ENCODE assay signal across 11 mouse cellular contexts in genomic region chr11:20500516-20500915, GRCm38 (mm10). TPM values are rescaled to one million over a fixed set of nuclear protein-coding genes. Genes with fewer than 3 reads are reported as not detected.
DNase-seq lines count a peak whose midpoint lies in the region; ATAC-seq and TF ChIP-seq lines count a peak whose summit lies in the region.
"Had no signal": no experiment of that assay in that cellular context is flagged by ENCODE, and none has a peak within 500 bp of the region (broad histone marks: within the 10 kb centered on the region; RNA-seq: fewer than 3 reads in every experiment).

No protein-coding gene starts in this region.

- H3K9me3 ChIP-seq in kidney, postnatal 0 days (replicated peaks; ENCODE audit: low read length), result no peaks in the 10 kb centered on the region
- H3K9me3 ChIP-seq in kidney, embryonic 14.5 days (ENCODE audit: control insufficient read depth, low read length), result no peaks in the 10 kb centered on the region
- H3K9me3 ChIP-seq: forebrain, embryonic 15.5 days had no signal

- H3K27ac ChIP-seq in kidney, postnatal 0 days, result no peak overlapping the region
- no peak overlapping the region for H3K27ac ChIP-seq in kidney, embryonic 14.5 days (ENCODE audit: low read depth, low read length)
- H3K27ac ChIP-seq: forebrain, embryonic 15.5 days had no signal

- H3K36me3 ChIP-seq in kidney, postnatal 0 days (ENCODE audit: insufficient read depth, low read length), result no peaks in the 10 kb centered on the region
- no peaks in the 10 kb centered on the region for H3K36me3 ChIP-seq in kidney, embryonic 14.5 days (ENCODE audit: control insufficient read depth, insufficient read depth, low read length)
- H3K36me3 ChIP-seq: forebrain, embryonic 15.5 days had no signal

- 46% methylated on average over 3 of the region's 3 CpGs for WGBS in kidney, postnatal 0 days
- 49% methylated on average over 3 of the region's 3 CpGs for WGBS in kidney, embryonic 14.5 days

- H3K4me3 ChIP-seq in kidney, postnatal 0 days (replicated peaks; ENCODE audit: low read depth, low read length), result no peak overlapping the region
- no peak overlapping the region for H3K4me3 ChIP-seq in kidney, embryonic 14.5 days (ENCODE audit: low read length)
- H3K4me3 ChIP-seq: forebrain, embryonic 15.5 days had no signal

- ATAC-seq in kidney, postnatal 0 days (replicated peaks; ENCODE audit: low FRiP score, low read depth), result no peak
- ATAC-seq in kidney, embryonic 14.5 days (ENCODE audit: low FRiP score, low TSS enrichment), result no peak
- ATAC-seq in common myeloid progenitor, adult 5-6 weeks (replicated peaks; ENCODE audit: low read depth, poor library complexity, severe bottlenecking), result peak; percentile 90
- ATAC-seq: forebrain, embryonic 15.5 days; intestine, embryonic 16.5 days had no signal

- no peak overlapping the region for H3K9ac ChIP-seq in kidney, postnatal 0 days (ENCODE audit: low read depth, low read length)
- H3K9ac ChIP-seq in kidney, embryonic 14.5 days (ENCODE audit: low read depth, low read length), result no peak overlapping the region
- H3K9ac ChIP-seq: forebrain, embryonic 15.5 days had no signal

- no peaks in the 10 kb centered on the region for H3K27me3 ChIP-seq in kidney, postnatal 0 days (ENCODE audit: insufficient read depth, low read length)
- H3K27me3 ChIP-seq in kidney, embryonic 14.5 days (ENCODE audit: control insufficient read depth, insufficient read depth, low read length), result no peaks in the 10 kb centered on the region
- H3K27me3 ChIP-seq: forebrain, embryonic 15.5 days had no signal

- no peaks in the 10 kb centered on the region for H3K4me1 ChIP-seq in kidney, postnatal 0 days (replicated peaks; ENCODE audit: insufficient read depth, low read length)
- no peaks in the 10 kb centered on the region for H3K4me1 ChIP-seq in kidney, embryonic 14.5 days (ENCODE audit: control insufficient read depth, insufficient read depth, low read length)
- H3K4me1 ChIP-seq: forebrain, embryonic 15.5 days had no signal

- H3K4me2 ChIP-seq in kidney, postnatal 0 days (ENCODE audit: low read length), result no peak overlapping the region
- H3K4me2 ChIP-seq in kidney, embryonic 14.5 days (replicated peaks; ENCODE audit: low read depth, low read length), result no peak overlapping the region
- H3K4me2 ChIP-seq: forebrain, embryonic 15.5 days had no signal

- DNase-seq in kidney, postnatal 0 days (ENCODE audit: low spot score), result no peak
- peak; percentile 7 to 11 for DNase-seq in spleen, postnatal 36 days (ENCODE audit: low spot score in 2 of 2)
- DNase-seq in spleen, adult 12 weeks (ENCODE audit: low spot score), result no peak
- no peak for DNase-seq in right cerebral cortex, postnatal 25 days
- no peak for DNase-seq in layer of hippocampus, adult 11-12 months (ENCODE audit: low spot score)
- DNase-seq: cerebellum, postnatal 25 days; gastrocnemius, postnatal 25 days had no signal

- peak; percentile 18; the same call in 1 of the 2 replicates for TF ChIP-seq CTCF in kidney, postnatal 0 days (IDR thresholded peaks at IDR 0.05; ENCODE audit: low read depth)

RNA-seq across cellular contexts. Expression of gene Sertad2, which starts 42.5 kb away (rescaled TPM):
- polyA plus RNA-seq in kidney, postnatal 0 days (2015; fragmentation: Nextera tagmentation; extraction: Ambion mirVana), result 36.0 and 40.9 TPM in 2 replicates
- polyA plus RNA-seq in kidney, embryonic 14.5 days (2014; fragmentation: Nextera tagmentation; extraction: Ambion mirVana), result 24.4 and 34.9 TPM in 2 replicates
- total RNA-seq in common myeloid progenitor, adult 5-6 weeks (2017), result 11.8 and 12.6 TPM in 2 replicates

Comparison
In these comparisons a context has a peak if more than half of its experiments do, and no peak if none do; other contexts are left out.
1. DNase-seq: peak in spleen, postnatal 36 days (2 of 2); none in kidney, postnatal 0 days (single experiment), spleen, adult 12 weeks (single experiment), right cerebral cortex, postnatal 25 days (single experiment) and layer of hippocampus, adult 11-12 months (single experiment).